Mouse (Mus musculus): ENCODE measurements around the gene Olfm3. TPM values are rescaled to one million over a fixed set of nuclear protein-coding genes. Genes with fewer than 3 reads are reported as not detected.

Gene Olfm3
- polyA plus RNA-seq (2015; fragmentation: Nextera tagmentation; extraction: Ambion mirVana) = 0.04 TPM in 1 of 2 replicates, not detected in the other

GRCm38 (mm10) chr3:114903924-114904438, at the start of gene Olfm3:
Olfm3 (plus strand) TSS chr3:114904078.
- H3K9me3 ChIP-seq (replicated peaks; ENCODE audit: control insufficient read depth, low read length) = no peaks in the 10 kb centered on the region
- no peak within 1 kb of the TSS for H3K27ac ChIP-seq (ENCODE audit: low read length)
- peak; percentile 78 for ATAC-seq (replicated peaks; ENCODE audit: extremely low read depth, insufficient read depth, low FRiP score)
- H3K4me1 ChIP-seq (ENCODE audit: control insufficient read depth, insufficient read depth, low read length) = no peaks in the 10 kb centered on the region
- H3K9ac ChIP-seq (ENCODE audit: low read length) = no peak within 1 kb of the TSS
- peak within 1 kb of the TSS; percentile 42 for H3K4me2 ChIP-seq (ENCODE audit: low read depth, low read length)
- H3K4me3 ChIP-seq (ENCODE audit: low read length) = 0 out of 2 replicates have a peak within 1 kb of the TSS, but pooled peaks have one; percentile 17
- 7% methylated on average over 21 of the region's 21 CpGs for WGBS
- H3K27me3 ChIP-seq (ENCODE audit: control insufficient read depth, insufficient read depth, low read length) = no peaks in the 10 kb centered on the region
- H3K36me3 ChIP-seq (ENCODE audit: control insufficient read depth, insufficient read depth) = no peaks in the 10 kb centered on the region

GRCm38 (mm10) chr3:114889764-114890163, 14.1 kb upstream of the Olfm3 start:
- ATAC-seq (replicated peaks; ENCODE audit: extremely low read depth, insufficient read depth, low FRiP score) = no peak
- Histone ChIP-seq H3K9ac (ENCODE audit: low read length) (no peak overlapping the region), H3K4me1 (ENCODE audit: control insufficient read depth, insufficient read depth, low read length) (no peaks in the 10 kb centered on the region), H3K36me3 (ENCODE audit: control insufficient read depth, insufficient read depth) (no peaks in the 10 kb centered on the region), H3K9me3 (replicated peaks; ENCODE audit: control insufficient read depth, low read length) (no peaks in the 10 kb centered on the region), H3K27me3 (ENCODE audit: control insufficient read depth, insufficient read depth, low read length) (no peaks in the 10 kb centered on the region), H3K4me2 (ENCODE audit: low read depth, low read length) (no peak overlapping the region), H3K4me3 (ENCODE audit: low read length) (no peak overlapping the region), H3K27ac (ENCODE audit: low read length) (no peak overlapping the region)
- WGBS = 68% methylated on average over 3 of the region's 3 CpGs

GRCm38 (mm10) chr3:114904633-114905423, 950 bp downstream of the Olfm3 start:
- no peak overlapping the region for H3K4me3 ChIP-seq (ENCODE audit: low read length)
- ATAC-seq (replicated peaks; ENCODE audit: extremely low read depth, insufficient read depth, low FRiP score) = no peak

GRCm38 (mm10) chr3:114907537-114907936, 3.7 kb downstream of the Olfm3 start:
- Histone ChIP-seq H3K4me1 (ENCODE audit: control insufficient read depth, insufficient read depth, low read length) (no peaks in the 10 kb centered on the region), H3K4me2 (ENCODE audit: low read depth, low read length) (no peak overlapping the region), H3K27me3 (ENCODE audit: control insufficient read depth, insufficient read depth, low read length) (no peaks in the 10 kb centered on the region), H3K36me3 (ENCODE audit: control insufficient read depth, insufficient read depth) (no peaks in the 10 kb centered on the region), H3K9me3 (replicated peaks; ENCODE audit: control insufficient read depth, low read length) (no peaks in the 10 kb centered on the region), H3K9ac (ENCODE audit: low read length) (no peak overlapping the region), H3K4me3 (ENCODE audit: low read length) (no peak overlapping the region), H3K27ac (ENCODE audit: low read length) (no peak overlapping the region)
- ATAC-seq (replicated peaks; ENCODE audit: extremely low read depth, insufficient read depth, low FRiP score) = no peak

More at GRCm38 (mm10) chr3:114904633-114905423, 950 bp downstream of the Olfm3 start:
- H3K4me2 ChIP-seq (ENCODE audit: low read depth, low read length) = peak overlapping the region; percentile 42
- no peaks in the 10 kb centered on the region for H3K36me3 ChIP-seq (ENCODE audit: control insufficient read depth, insufficient read depth)
- WGBS = 22% methylated on average over 16 of the region's 16 CpGs
- H3K9me3 ChIP-seq (replicated peaks; ENCODE audit: control insufficient read depth, low read length) = no peaks in the 10 kb centered on the region
- no peaks in the 10 kb centered on the region for H3K4me1 ChIP-seq (ENCODE audit: control insufficient read depth, insufficient read depth, low read length)
- no peaks in the 10 kb centered on the region for H3K27me3 ChIP-seq (ENCODE audit: control insufficient read depth, insufficient read depth, low read length)
- H3K9ac ChIP-seq (ENCODE audit: low read length) = no peak overlapping the region
- H3K27ac ChIP-seq (ENCODE audit: low read length) = no peak overlapping the region

GRCm38 (mm10) chr3:114908846-114909245, 5.0 kb downstream of the Olfm3 start:
- H3K27ac ChIP-seq (ENCODE audit: low read length) = no peak overlapping the region
- ATAC-seq (replicated peaks; ENCODE audit: extremely low read depth, insufficient read depth, low FRiP score) = no peak
- no peaks in the 10 kb centered on the region for H3K36me3 ChIP-seq (ENCODE audit: control insufficient read depth, insufficient read depth)
- H3K9me3 ChIP-seq (replicated peaks; ENCODE audit: control insufficient read depth, low read length) = no peaks in the 10 kb centered on the region
- H3K4me1 ChIP-seq (ENCODE audit: control insufficient read depth, insufficient read depth, low read length) = no peaks in the 10 kb centered on the region
- no peak overlapping the region for H3K9ac ChIP-seq (ENCODE audit: low read length)
- WGBS = 72% methylated on average over 3 of the region's 3 CpGs
- H3K27me3 ChIP-seq (ENCODE audit: control insufficient read depth, insufficient read depth, low read length) = no peaks in the 10 kb centered on the region
- H3K4me3 ChIP-seq (ENCODE audit: low read length) = no peak overlapping the region
- H3K4me2 ChIP-seq (ENCODE audit: low read depth, low read length) = no peak overlapping the region

GRCm38 (mm10) chr3:114920102-114920501, 16.2 kb downstream of the Olfm3 start:
- H3K9ac ChIP-seq (ENCODE audit: low read length) = no peak overlapping the region
- H3K4me1 ChIP-seq (ENCODE audit: control insufficient read depth, insufficient read depth, low read length) = no peaks in the 10 kb centered on the region
- H3K9me3 ChIP-seq (replicated peaks; ENCODE audit: control insufficient read depth, low read length) = no peaks in the 10 kb centered on the region
- no peaks in the 10 kb centered on the region for H3K27me3 ChIP-seq (ENCODE audit: control insufficient read depth, insufficient read depth, low read length)
- H3K27ac ChIP-seq (ENCODE audit: low read length) = no peak overlapping the region
- no peak overlapping the region for H3K4me2 ChIP-seq (ENCODE audit: low read depth, low read length)
- ATAC-seq (replicated peaks; ENCODE audit: extremely low read depth, insufficient read depth, low FRiP score) = no peak
- 72% methylated on average over 3 of the region's 3 CpGs for WGBS
- H3K4me3 ChIP-seq (ENCODE audit: low read length) = no peak overlapping the region
- no peaks in the 10 kb centered on the region for H3K36me3 ChIP-seq (ENCODE audit: control insufficient read depth, insufficient read depth)

GRCm38 (mm10) chr3:114929605-114930004, 25.7 kb downstream of the Olfm3 start:
- H3K4me1 ChIP-seq (ENCODE audit: control insufficient read depth, insufficient read depth, low read length) = no peaks in the 10 kb centered on the region
- no peaks in the 10 kb centered on the region for H3K36me3 ChIP-seq (ENCODE audit: control insufficient read depth, insufficient read depth)
- 78% methylated on average over 4 of the region's 4 CpGs for WGBS
- H3K4me2 ChIP-seq (ENCODE audit: low read depth, low read length) = no peak overlapping the region
- no peak overlapping the region for H3K9ac ChIP-seq (ENCODE audit: low read length)
- no peaks in the 10 kb centered on the region for H3K27me3 ChIP-seq (ENCODE audit: control insufficient read depth, insufficient read depth, low read length)
- no peak overlapping the region for H3K4me3 ChIP-seq (ENCODE audit: low read length)
- no peak overlapping the region for H3K27ac ChIP-seq (ENCODE audit: low read length)
- H3K9me3 ChIP-seq (replicated peaks; ENCODE audit: control insufficient read depth, low read length) = no peaks in the 10 kb centered on the region
- ATAC-seq (replicated peaks; ENCODE audit: extremely low read depth, insufficient read depth, low FRiP score) = no peak

GRCm38 (mm10) chr3:114930336-114930735, 26.5 kb downstream of the Olfm3 start:
- no peak for ATAC-seq (replicated peaks; ENCODE audit: extremely low read depth, insufficient read depth, low FRiP score)
- Histone ChIP-seq H3K9ac (ENCODE audit: low read length) (no peak overlapping the region), H3K9me3 (replicated peaks; ENCODE audit: control insufficient read depth, low read length) (no peaks in the 10 kb centered on the region), H3K4me2 (ENCODE audit: low read depth, low read length) (no peak overlapping the region), H3K4me3 (ENCODE audit: low read length) (no peak overlapping the region), H3K27me3 (ENCODE audit: control insufficient read depth, insufficient read depth, low read length) (no peaks in the 10 kb centered on the region), H3K27ac (ENCODE audit: low read length) (no peak overlapping the region), H3K36me3 (ENCODE audit: control insufficient read depth, insufficient read depth) (no peaks in the 10 kb centered on the region), H3K4me1 (ENCODE audit: control insufficient read depth, insufficient read depth, low read length) (no peaks in the 10 kb centered on the region)
- WGBS = 66% methylated on average over 2 of the region's 2 CpGs

GRCm38 (mm10) chr3:114930796-114931195, 26.9 kb downstream of the Olfm3 start:
- no peak for ATAC-seq (replicated peaks; ENCODE audit: extremely low read depth, insufficient read depth, low FRiP score)
- WGBS = 72% methylated on average over 2 of the region's 2 CpGs

More at GRCm38 (mm10) chr3:114930796-114931195, 26.9 kb downstream of the Olfm3 start:
- Histone ChIP-seq H3K27ac (ENCODE audit: low read length) (no peak overlapping the region), H3K9ac (ENCODE audit: low read length) (no peak overlapping the region), H3K4me3 (ENCODE audit: low read length) (no peak overlapping the region), H3K4me1 (ENCODE audit: control insufficient read depth, insufficient read depth, low read length) (no peaks in the 10 kb centered on the region), H3K4me2 (ENCODE audit: low read depth, low read length) (no peak overlapping the region), H3K36me3 (ENCODE audit: control insufficient read depth, insufficient read depth) (no peaks in the 10 kb centered on the region), H3K9me3 (replicated peaks; ENCODE audit: control insufficient read depth, low read length) (no peaks in the 10 kb centered on the region), H3K27me3 (ENCODE audit: control insufficient read depth, insufficient read depth, low read length) (no peaks in the 10 kb centered on the region)
